Mouse (Mus musculus): ENCODE results near the gene Tmem191c.

Gene Tmem191c

DNA sequence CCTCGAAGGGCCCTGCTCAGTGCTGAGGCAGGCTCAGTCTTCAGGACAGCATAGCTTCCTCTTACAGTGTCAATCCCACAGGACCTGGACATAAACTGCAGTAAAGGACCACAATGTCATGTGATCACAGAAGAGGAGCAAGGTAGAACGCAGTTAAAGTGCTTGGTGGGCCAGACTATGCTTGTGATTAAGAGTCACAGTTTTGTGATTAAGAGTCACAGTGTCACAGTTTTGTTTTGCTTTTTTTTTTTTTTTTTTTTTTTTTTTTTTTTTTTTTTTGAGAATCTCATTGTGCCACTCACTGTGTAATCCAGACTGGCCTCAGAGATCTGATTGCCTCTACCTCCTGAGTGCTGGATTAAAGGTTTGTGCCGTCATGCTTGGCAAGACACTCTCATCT, 9.8 kb upstream of the Tmem191c start:
- no peak for DNase-seq (ENCODE audit: low read depth)

DNA sequence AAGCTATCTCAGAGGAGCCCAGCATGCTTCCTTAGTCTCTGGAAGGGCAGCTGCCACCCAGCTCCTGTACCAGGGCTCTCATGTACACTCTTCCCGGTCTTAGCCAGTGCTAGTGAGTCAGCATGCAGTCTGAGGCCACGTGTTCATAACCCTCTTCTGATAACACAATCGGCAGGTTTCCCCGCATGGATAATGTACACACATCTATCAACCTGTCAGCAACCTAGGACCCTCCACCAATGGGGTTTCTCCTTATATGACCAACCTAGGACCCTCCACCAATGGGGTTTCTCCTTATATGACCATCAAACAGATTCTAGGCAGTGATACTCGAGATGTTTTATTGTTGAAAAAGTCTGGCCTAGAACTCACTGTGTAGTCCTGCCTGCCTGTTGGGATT, 7.9 kb upstream of the Tmem191c start:
- DNase-seq (ENCODE audit: low read depth): no peak

- no peak for DNase-seq (ENCODE audit: low read depth)
These were observed 6.0 kb upstream of the Tmem191c start for GRCm38 (mm10) chr16:17269872-17270271.

DNA sequence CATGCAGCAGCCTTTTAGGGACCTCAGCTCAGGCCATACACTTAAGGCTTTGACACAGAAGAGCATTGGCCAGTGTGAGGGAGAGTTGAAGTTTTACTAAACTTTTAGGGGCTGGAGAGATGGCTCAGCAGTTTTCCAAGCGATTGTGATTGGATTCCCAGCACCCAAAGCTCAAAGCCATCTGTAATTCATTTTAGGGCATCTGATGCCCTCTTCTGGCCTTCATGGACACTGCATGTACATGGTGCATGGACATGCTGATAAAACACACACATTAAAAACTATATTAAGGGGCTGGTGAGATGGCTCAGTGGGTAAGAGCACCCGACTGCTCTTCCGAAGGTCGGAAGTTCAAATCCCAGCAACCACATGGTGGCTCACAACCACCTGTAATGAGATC, 4.8 kb upstream of the Tmem191c start:
- DNase-seq (ENCODE audit: low read depth): no peak

DNA sequence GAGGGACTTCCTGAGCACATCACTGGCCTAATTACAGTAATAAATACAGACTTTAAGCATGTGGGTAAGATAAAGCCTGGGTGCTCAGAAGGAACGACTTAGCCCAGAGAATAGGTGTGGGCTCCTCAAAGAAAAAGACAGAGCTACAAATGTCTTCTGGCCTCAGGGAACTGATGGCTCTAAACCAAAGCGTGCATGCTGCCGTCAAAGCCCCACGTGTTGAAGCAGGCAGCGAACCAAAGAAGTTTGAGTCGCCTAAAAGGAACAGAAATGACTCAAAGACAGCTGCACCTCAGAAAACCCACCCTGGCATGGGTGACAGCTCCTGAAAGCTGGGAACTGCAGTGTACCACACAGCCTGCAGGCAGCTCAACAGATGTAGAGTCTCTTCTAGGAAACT, 4.0 kb upstream of the Tmem191c start:
- no peak for DNase-seq (ENCODE audit: low read depth)

- peak; percentile 87 for DNase-seq (ENCODE audit: low read depth)
These were observed 581 bp downstream of the Tmem191c start for GRCm38 (mm10) chr16:17276164-17277151.

GRCm38 (mm10) chr16:17277342-17278211, 1.7 kb downstream of the Tmem191c start:
- DNase-seq (ENCODE audit: low read depth): peak; percentile 23

DNA sequence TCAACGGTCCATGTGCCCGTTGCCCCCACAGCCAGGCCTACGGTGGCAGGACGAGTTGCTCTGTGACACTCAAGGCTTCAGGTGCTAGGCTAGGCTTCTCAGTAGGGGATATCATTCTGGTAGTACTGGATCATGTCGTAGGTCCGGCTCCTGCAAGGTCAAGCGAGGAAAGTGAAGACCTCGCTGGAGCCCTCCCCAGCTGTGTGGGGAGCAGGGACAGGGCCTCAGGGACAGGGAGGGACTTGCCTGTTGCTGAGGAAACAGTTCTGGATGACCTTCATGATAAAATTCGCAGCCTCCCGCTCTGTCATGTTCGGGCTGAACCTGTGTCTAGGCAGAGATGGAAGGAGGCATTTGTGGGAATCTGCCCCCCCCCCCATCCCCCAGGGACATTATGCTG, 4.6 kb downstream of the Tmem191c start:
- DNase-seq (ENCODE audit: low read depth): no peak

- DNase-seq (ENCODE audit: low read depth): no peak
These were observed 7.3 kb downstream of the Tmem191c start for GRCm38 (mm10) chr16:17283151-17283550.

GRCm38 (mm10) chr16:17287103-17287502, 11.2 kb downstream of the Tmem191c start:
- no peak for DNase-seq (ENCODE audit: low read depth)

DNA sequence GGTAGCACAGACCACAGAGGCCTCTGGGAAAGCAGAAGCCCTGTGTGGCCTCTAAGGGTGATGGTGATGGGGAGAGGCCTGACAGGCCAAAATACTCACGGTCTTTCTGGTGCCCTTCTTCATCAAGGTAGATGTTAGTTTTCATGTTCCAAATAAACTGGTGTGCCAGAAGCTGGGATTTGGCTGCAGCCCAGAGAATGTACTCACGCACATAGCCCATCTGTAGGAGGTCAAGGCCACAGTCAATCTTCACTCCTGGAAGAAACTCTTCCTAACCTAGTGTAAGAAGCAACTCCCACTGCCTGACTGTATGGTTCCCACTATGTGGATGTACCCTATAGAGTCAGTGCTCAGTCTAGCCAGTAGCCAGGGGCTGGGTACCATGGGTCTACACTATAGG, 15.1 kb downstream of the Tmem191c start:
- no peak for DNase-seq (ENCODE audit: low read depth)

DNA sequence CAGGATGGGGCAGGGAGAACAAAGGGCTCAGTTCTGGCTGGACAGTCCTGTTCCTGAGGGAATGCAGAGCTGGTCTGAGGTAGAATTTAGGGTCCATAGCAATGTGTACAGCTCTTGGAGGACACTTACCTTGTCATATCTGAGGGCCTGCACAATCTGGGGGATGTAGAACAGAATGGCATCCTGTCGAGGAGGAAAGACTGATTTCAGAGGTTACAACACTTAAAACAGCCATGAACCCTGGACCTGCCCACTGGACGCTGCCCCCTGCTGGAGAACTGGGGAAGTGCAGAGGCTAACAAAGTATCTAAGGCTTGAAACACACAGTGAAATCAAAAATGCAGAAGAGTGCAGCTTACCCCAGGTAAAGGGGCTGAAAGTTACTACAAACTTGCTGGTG, 16.9 kb downstream of the Tmem191c start:
- peak; percentile 63 for DNase-seq (ENCODE audit: low read depth)

DNA sequence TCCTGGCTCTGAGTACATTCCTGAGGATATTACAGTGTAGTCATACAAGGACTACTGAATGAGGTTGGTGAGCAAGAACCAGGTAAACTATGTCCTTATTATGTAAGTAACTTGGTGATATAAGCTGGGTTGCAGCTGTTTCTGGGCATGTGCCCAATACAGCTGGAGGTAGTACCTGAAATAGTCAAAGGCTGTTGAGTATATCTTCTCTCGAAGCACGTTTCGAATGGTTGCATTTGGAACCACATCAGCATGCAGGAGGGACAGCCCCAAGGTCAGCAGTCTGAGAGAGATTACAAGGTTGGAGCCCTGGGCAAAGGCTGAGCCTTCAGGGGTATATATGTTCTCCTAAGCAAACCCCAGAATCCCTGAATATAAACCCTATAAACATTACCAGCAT, 24.9 kb downstream of the Tmem191c start:
- no peak for DNase-seq (ENCODE audit: low read depth)

DNA sequence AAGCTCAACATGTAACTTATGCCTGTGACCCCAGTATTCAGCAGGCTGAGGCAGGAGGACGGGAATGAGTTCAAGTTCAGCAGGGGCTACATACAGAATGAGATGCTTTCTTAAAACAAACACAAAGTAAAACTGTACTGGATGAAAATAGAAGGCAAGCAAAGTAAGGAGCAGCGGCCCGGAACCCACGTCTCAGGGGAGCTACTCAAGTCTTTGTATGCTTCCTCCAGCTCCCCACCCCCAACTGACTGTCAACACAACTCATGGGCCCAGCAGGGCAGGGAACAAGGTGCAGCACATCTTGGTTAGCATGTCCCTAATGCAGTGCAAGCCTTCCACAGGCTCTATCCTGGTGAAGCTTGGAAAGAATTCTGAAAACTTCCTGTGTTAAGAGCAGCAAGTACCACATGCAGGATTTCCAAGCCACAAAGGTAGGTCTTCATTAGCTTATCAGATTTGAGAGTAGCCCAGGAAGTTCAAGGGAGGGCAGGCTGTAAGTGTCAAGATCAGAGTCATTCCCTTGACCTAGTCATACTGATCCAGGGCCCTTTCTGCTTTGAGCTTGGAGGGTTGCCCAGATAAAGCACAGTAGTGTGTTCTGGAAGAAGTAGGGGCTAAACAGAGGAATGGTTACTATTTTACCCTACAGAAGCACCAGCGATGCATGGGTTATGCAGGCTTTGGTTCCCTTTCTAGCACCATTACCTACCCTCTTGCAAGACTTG, 27.8 kb downstream of the Tmem191c start:
- DNase-seq (ENCODE audit: low read depth): no peak

DNA sequence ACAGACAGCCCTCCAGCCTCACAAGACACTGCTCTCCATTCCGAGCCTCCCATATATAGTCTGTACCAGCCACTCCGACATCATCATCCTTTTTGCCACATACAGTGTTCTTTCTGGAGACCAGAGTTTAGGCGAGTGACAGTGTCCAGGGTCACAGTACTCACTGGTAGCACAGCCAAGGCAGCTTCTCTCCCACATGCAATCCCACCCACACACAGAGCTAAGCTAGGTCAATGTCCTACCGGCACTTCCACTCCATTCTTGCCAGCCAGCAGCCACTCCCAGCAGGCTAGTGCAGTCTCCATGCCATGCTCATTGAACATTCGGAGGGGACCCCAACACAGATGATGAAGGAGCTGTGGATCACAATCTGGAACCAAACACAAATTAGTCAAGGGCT, 31.6 kb downstream of the Tmem191c start:
- no peak for DNase-seq (ENCODE audit: low read depth)

DNA sequence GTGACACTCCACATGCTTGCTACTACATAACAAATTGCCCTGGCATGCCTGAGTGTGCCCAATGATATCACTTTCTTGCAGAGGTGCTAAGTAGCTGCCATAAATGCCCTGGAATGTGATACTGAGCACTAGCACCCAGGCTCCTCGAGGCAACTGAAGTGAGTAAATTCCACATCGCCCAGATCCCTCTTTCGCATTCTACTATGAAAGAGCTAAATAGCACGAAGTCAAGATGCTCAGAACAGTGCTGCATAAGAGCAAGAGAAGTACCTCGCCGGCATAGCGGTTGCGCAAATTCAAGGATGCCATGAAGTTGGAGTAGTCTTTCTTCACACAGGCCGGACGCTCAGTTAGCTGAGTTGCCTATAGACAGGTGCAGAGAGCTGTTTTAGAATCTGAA, 33.2 kb downstream of the Tmem191c start:
- no peak for DNase-seq (ENCODE audit: low read depth)

- no peak for DNase-seq (ENCODE audit: low read depth)
These were observed 36.7 kb downstream of the Tmem191c start for GRCm38 (mm10) chr16:17312531-17312930.

DNA sequence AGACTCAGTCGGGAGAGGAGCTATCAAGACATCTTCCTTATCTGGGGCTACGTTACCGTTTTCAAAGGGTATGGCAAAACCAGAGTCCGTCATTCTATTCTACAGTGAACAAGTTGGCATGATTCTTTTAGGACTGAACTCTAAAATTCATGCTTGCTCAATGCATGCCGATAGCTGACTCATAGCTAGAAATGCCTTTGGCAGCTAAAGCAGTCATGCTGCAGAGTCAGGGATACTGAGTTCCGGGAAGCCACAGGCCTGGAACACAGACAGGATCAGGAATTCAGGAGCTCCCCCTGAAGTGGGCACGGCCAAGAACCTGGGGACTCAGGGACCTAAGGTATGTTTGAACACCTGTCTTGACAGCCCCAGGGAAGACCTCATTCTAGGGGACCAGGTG, 40.7 kb downstream of the Tmem191c start:
- no peak for DNase-seq (ENCODE audit: low read depth)

GRCm38 (mm10) chr16:17321481-17321880, 45.6 kb downstream of the Tmem191c start:
- DNase-seq (ENCODE audit: low read depth): no peak

- DNase-seq (ENCODE audit: low read depth): no peak
These were observed 48.9 kb downstream of the Tmem191c start for GRCm38 (mm10) chr16:17324745-17325144.

- DNase-seq (ENCODE audit: low read depth): no peak
These were observed 50.2 kb downstream of the Tmem191c start for GRCm38 (mm10) chr16:17326064-17326463.
